Mouse (Mus musculus): ENCODE data around the gene Tle6.

GRCm38 (mm10) chr10:81638101-81638500 is 37.2 kb upstream of the Tle6 start:
- TF ChIP-seq CTCF (IDR thresholded peaks at IDR 0.05; ENCODE audit: extremely low read depth, insufficient read depth, low read length), result no peak
- TF ChIP-seq POLR2A (IDR thresholded peaks at IDR 0.05; ENCODE audit: extremely low read depth, insufficient read depth, low read length), result no peak

Data from cortical plate, adult 2 months (tissue).